Mouse (Mus musculus) CH12.LX (cell line): ENCODE results near the gene Pafah1b3. TPM values are rescaled to one million over a fixed set of nuclear protein-coding genes. Genes with fewer than 3 reads are reported as not detected.

ENCODE experiments used
- DNase-seq: peaks from one replicate; pipeline ENCODE4 v3.0.0-alpha.2; 2013; ENCODE audit errors: extremely low read depth
- H3K27ac ChIP-seq: 2 replicates; pipeline ENCODE4 v1.5.1; 2012; ENCODE audit warnings: low read depth, mild to moderate bottlenecking, control low read depth, moderate library complexity; ENCODE audit not compliant: insufficient read depth
- H3K27me3 ChIP-seq: replicated peaks from 2 replicates; pipeline ENCODE3; 2012; ENCODE audit warnings: inconsistent platforms
- H3K36me3 ChIP-seq, 2 experiments: replicated peaks in 1 of 2; 2 replicates each; pipeline versions ENCODE3 to v1.6.1; 2012; ENCODE audit warnings: inconsistent platforms in 1 of 2, low read length in 1 of 2, mild to moderate bottlenecking in 1 of 2, mixed read lengths in 1 of 2, moderate library complexity in 1 of 2; ENCODE audit not compliant: control insufficient read depth in 1 of 2, insufficient read depth in 1 of 2
- H3K4me1 ChIP-seq, 2 experiments: 2 replicates each; pipeline ENCODE4 v1.6.1; 2012; ENCODE audit warnings: inconsistent platforms in 1 of 2, moderate library complexity in 1 of 2; ENCODE audit not compliant: insufficient read depth in 2 of 2, control insufficient read depth in 1 of 2
- H3K4me2 ChIP-seq: 2 replicates; pipeline ENCODE4 v1.6.1; 2012; ENCODE audit warnings: low read depth, mild to moderate bottlenecking, control low read depth; ENCODE audit not compliant: poor library complexity, insufficient read depth, severe bottlenecking
- H3K4me3 ChIP-seq, 3 experiments: fragments of 150-350 bp in 1 of 3; sonication (generic) in 1 of 3; replicated peaks in 1 of 3; 2 replicates each; pipeline versions ENCODE3 to v1.5.1; 2011 to 2012; ENCODE audit warnings: low read depth in 2 of 3, low read length in 2 of 3, mild to moderate bottlenecking in 2 of 3, moderate library complexity in 2 of 3, control low read depth in 1 of 3, improper control_type of control experiment in 1 of 3, inconsistent platforms in 1 of 3, mixed read lengths in 1 of 3; ENCODE audit not compliant: poor library complexity in 1 of 3
- H3K79me2 ChIP-seq: replicated peaks from 2 replicates; pipeline ENCODE4 v1.6.1; 2012; ENCODE audit warnings: mild to moderate bottlenecking, moderate library complexity; ENCODE audit not compliant: control insufficient read depth, poor library complexity, insufficient read depth, severe bottlenecking; ENCODE audit errors: extremely low read depth
- H3K9ac ChIP-seq: 2 replicates; pipeline ENCODE4 v1.6.1; 2012; ENCODE audit warnings: low read depth, mild to moderate bottlenecking, control low read depth, moderate library complexity; ENCODE audit not compliant: insufficient read depth
- H3K9me3 ChIP-seq: replicated peaks from 2 replicates; pipeline ENCODE3; 2012; ENCODE audit warnings: low read length, inconsistent platforms, mixed read lengths
- BHLHE40 ChIP-seq: IDR thresholded peaks from 2 replicates; pipeline ENCODE4 v1.6.1; 2011; ENCODE audit warnings: mild to moderate bottlenecking, low read depth, low read length, improper control_type of control experiment
- CHD1 ChIP-seq: IDR thresholded peaks from 2 replicates; pipeline ENCODE4 v1.6.1; 2012; ENCODE audit warnings: low read depth, low read length, improper control_type of control experiment, inconsistent platforms
- CHD2 ChIP-seq: IDR thresholded peaks from 2 replicates; pipeline ENCODE4 v1.6.1; 2011; ENCODE audit warnings: low read length, improper control_type of control experiment
- CTCF ChIP-seq, 2 experiments: IDR thresholded peaks in 1 of 2; conservative IDR thresholded peaks in 1 of 2; 2 replicates each; pipeline ENCODE4 v1.5.1; 2011 to 2012; ENCODE audit warnings: low read depth in 2 of 2, low read length in 2 of 2, improper control_type of control experiment in 1 of 2, inconsistent platforms in 1 of 2, mild to moderate bottlenecking in 1 of 2, moderate library complexity in 1 of 2
- E2F4 ChIP-seq: IDR thresholded peaks from 2 replicates; pipeline ENCODE4 v1.6.1; 2011; ENCODE audit warnings: low read depth, low read length, improper control_type of control experiment; ENCODE audit not compliant: insufficient replicate concordance
- EP300 ChIP-seq: IDR thresholded peaks from 2 replicates; pipeline ENCODE4 v1.6.1; 2011; ENCODE audit warnings: low read length, improper control_type of control experiment
- ETS1 ChIP-seq: conservative IDR thresholded peaks from 2 replicates; pipeline ENCODE4 v1.6.1; 2012; ENCODE audit warnings: low read depth, mild to moderate bottlenecking, inconsistent platforms, low read length, improper control_type of control experiment, moderate library complexity
- JUN ChIP-seq: IDR thresholded peaks from 2 replicates; pipeline ENCODE4 v1.6.1; 2011; ENCODE audit warnings: low read depth, mild to moderate bottlenecking, low read length, improper control_type of control experiment, moderate library complexity; ENCODE audit not compliant: insufficient read depth
- JUND ChIP-seq: conservative IDR thresholded peaks from 2 replicates; pipeline ENCODE4 v1.6.1; 2011; ENCODE audit warnings: low read depth, low read length, improper control_type of control experiment
- KAT2A ChIP-seq: IDR thresholded peaks from 2 replicates; pipeline ENCODE4 v1.6.1; 2012; ENCODE audit warnings: low read length, improper control_type of control experiment, inconsistent platforms; ENCODE audit not compliant: insufficient replicate concordance
- MAX ChIP-seq: IDR thresholded peaks from 2 replicates; pipeline ENCODE4 v1.6.1; 2011; ENCODE audit warnings: low read length, improper control_type of control experiment
- MYC ChIP-seq: IDR thresholded peaks from 2 replicates; pipeline ENCODE4 v1.6.1; 2011; ENCODE audit warnings: low read depth, mild to moderate bottlenecking, improper control_type of control experiment, low read length
- NELFE ChIP-seq: IDR thresholded peaks from 2 replicates; pipeline ENCODE4 v1.6.1; 2011; ENCODE audit warnings: low read depth, low read length, improper control_type of control experiment
- POLR2A ChIP-seq: IDR thresholded peaks from 2 replicates; pipeline ENCODE4 v1.6.1; 2011; ENCODE audit warnings: low read depth, mild to moderate bottlenecking, improper control_type of control experiment, low read length
- POLR2AphosphoS2 ChIP-seq: IDR thresholded peaks from 2 replicates; pipeline ENCODE4 v1.6.1; 2011; ENCODE audit warnings: low read depth, low read length, improper control_type of control experiment
- RAD21 ChIP-seq: IDR thresholded peaks from 2 replicates; pipeline ENCODE4 v1.6.1; 2011; ENCODE audit warnings: low read depth, mild to moderate bottlenecking, low read length, improper control_type of control experiment, moderate library complexity
- RCOR1 ChIP-seq: conservative IDR thresholded peaks from 2 replicates; pipeline ENCODE4 v1.6.1; 2012; ENCODE audit warnings: low read depth, mild to moderate bottlenecking, inconsistent platforms, low read length, improper control_type of control experiment
- SIN3A ChIP-seq: IDR thresholded peaks from 2 replicates; pipeline ENCODE4 v1.6.1; 2012; ENCODE audit warnings: low read length, improper control_type of control experiment, inconsistent platforms
- TBP ChIP-seq: conservative IDR thresholded peaks from 2 replicates; pipeline ENCODE4 v1.6.1; 2011; ENCODE audit warnings: low read depth, low read length, improper control_type of control experiment
- TCF12 ChIP-seq: IDR thresholded peaks from 2 replicates; pipeline ENCODE4 v1.6.1; 2014; ENCODE audit warnings: low read depth, mild to moderate bottlenecking, inconsistent platforms, low read length, improper control_type of control experiment
- USF1 ChIP-seq: IDR thresholded peaks from 2 replicates; pipeline ENCODE4 v1.6.1; 2014; ENCODE audit warnings: low read depth, mild to moderate bottlenecking, inconsistent platforms, low read length, improper control_type of control experiment
- USF2 ChIP-seq: conservative IDR thresholded peaks from 2 replicates; pipeline ENCODE4 v1.6.1; 2011; ENCODE audit warnings: low read depth, low read length, improper control_type of control experiment
- ZC3H11A ChIP-seq: IDR thresholded peaks from 2 replicates; pipeline ENCODE4 v1.6.1; 2012; ENCODE audit warnings: low read depth, mild to moderate bottlenecking, inconsistent platforms, low read length, improper control_type of control experiment
- ZMIZ1 ChIP-seq: IDR thresholded peaks from 2 replicates; pipeline ENCODE4 v1.6.1; 2012; ENCODE audit warnings: low read depth, mild to moderate bottlenecking, inconsistent platforms, low read length, improper control_type of control experiment
- dilution Hi-C: fragments of 300-500 bp; cut with MboI; formaldehyde crosslinking; loops from 2 replicates; pipeline ENCODE4 v1.14.3; 2020; ENCODE audit warnings: low sequenced_read_pairs; ENCODE audit not compliant: extremely low pct_unique_long_range_greater_than_20kb, extremely low pct_ligation_motif_present
- in situ Hi-C: fragments of 300-500 bp; cut with MboI; formaldehyde crosslinking; loops from 3 replicates; pipeline ENCODE4 v1.14.3; 2019; ENCODE audit warnings: low sequenced_read_pairs, low pct_ligation_motif_present, low pct_unique_long_range_greater_than_20kb, mixed read lengths
- polyA plus RNA-seq: library from polyadenylated mRNA; unstranded; fragments of >175 nt; gene quantifications from 2 replicates; pipeline ENCODE4 v1.2.1, GENCODE M21; 2012; ENCODE audit warnings: low read depth; ENCODE audit not compliant: insufficient read length
- total RNA-seq, 2 experiments: library from RNA; depleted of rRNA; stranded (reverse); fragments of 300-350 nt in 1 of 2; fragments of >200 nt in 1 of 2; gene quantifications; 2 replicates each; pipeline ENCODE4 v1.2.3; 2012 to 2014

The Pafah1b3 gene
- total and polyA plus RNA-seq, 3 experiments = 5.9 to 50.2 (median 17.6) TPM

- TF ChIP-seq EP300 (no peak), POLR2AphosphoS2 (no peak), NELFE (peak; percentile 69), POLR2A (peak; percentile 81), ZC3H11A (0 out of 2 replicates have a peak, but pooled peaks have one; percentile 12), TBP (peak; percentile 54; the same call in 1 of the 2 replicates), JUN (no peak), CHD1 (0 out of 2 replicates have a peak, but pooled peaks have one; percentile 41), TCF12 (peak; percentile 55), CTCF (conservative IDR thresholded peaks at IDR 0.05 in 1 of 2, IDR thresholded peaks at IDR 0.05 in 1 of 2; ENCODE audit: low read depth in 2 of 2, low read length in 2 of 2) (peak in 1 of 2 experiments; percentile 74; a peak in 1 of 4 replicates), MAX (peak; percentile 66), MYC (no peak; the same call in 1 of the 2 replicates), SIN3A (peak; percentile 59; the same call in 1 of the 2 replicates), RCOR1 (peak; percentile 62; the same call in 1 of the 2 replicates), ETS1 (no peak; the same call in 1 of the 2 replicates), RAD21 (no peak)
These were observed 19.3 kb downstream of the Pafah1b3 start (continued) for GRCm38 (mm10) chr7:25278341-25279075.

GRCm38 (mm10) chr7:25277998-25278340, 19.8 kb downstream of the Pafah1b3 start:
- Histone ChIP-seq H3K9me3 (no peaks in the 10 kb centered on the region), H3K4me3 (peak overlapping the region in 2 of 3 experiments; percentile 17 to 29), H3K79me2 (peaks cover 2% of the 10 kb centered on the region), H3K27me3 (no peaks in the 10 kb centered on the region), H3K9ac (peak overlapping the region; percentile 53), H3K4me1 (peaks cover 49 to 76% of the 10 kb centered on the region in 2 experiments), H3K27ac (peak overlapping the region; percentile 26; the same call in 1 of the 2 replicates), H3K36me3 (peaks cover 9 to 33% of the 10 kb centered on the region in 2 experiments), H3K4me2 (peak overlapping the region; percentile 79)
- no peak for TF ChIP-seq ZMIZ1
- peak; percentile 71 for TF ChIP-seq RAD21
- dilution Hi-C loops = no loop called here
- no peak for DNase-seq
- in situ Hi-C loops = loop anchor here (5.0 to 10.0 kb wide), 3 partner anchors 36 to 146 kb away; no protein-coding TSS in a partner anchor

GRCm38 (mm10) chr7:25277405-25277804, 20.4 kb downstream of the Pafah1b3 start:
- TF ChIP-seq BHLHE40 (no peak), JUND (no peak), KAT2A (no peak), E2F4 (no peak), USF2 (no peak), JUN (no peak), USF1 (no peak), RAD21 (no peak), CHD2 (no peak)
- Histone ChIP-seq H3K9me3 (no peaks in the 10 kb centered on the region), H3K27ac (peak overlapping the region; percentile 26; the same call in 1 of the 2 replicates), H3K27me3 (no peaks in the 10 kb centered on the region), H3K79me2 (no peaks in the 10 kb centered on the region), H3K4me1 (peaks cover 49 to 74% of the 10 kb centered on the region in 2 experiments), H3K36me3 (peaks cover 14 to 38% of the 10 kb centered on the region in 2 experiments), H3K4me3 (no peak overlapping the region), H3K4me2 (peak overlapping the region; percentile 79), H3K9ac (peak overlapping the region; percentile 53)
- no peak for DNase-seq
- dilution Hi-C loops = no loop called here
- in situ Hi-C loops = loop anchor here (5.0 to 10.0 kb wide), 3 partner anchors 35 to 145 kb away; no protein-coding TSS in a partner anchor
